Mouse (Mus musculus): ENCODE results near the gene Tex35.

Gene Tex35

DNA sequence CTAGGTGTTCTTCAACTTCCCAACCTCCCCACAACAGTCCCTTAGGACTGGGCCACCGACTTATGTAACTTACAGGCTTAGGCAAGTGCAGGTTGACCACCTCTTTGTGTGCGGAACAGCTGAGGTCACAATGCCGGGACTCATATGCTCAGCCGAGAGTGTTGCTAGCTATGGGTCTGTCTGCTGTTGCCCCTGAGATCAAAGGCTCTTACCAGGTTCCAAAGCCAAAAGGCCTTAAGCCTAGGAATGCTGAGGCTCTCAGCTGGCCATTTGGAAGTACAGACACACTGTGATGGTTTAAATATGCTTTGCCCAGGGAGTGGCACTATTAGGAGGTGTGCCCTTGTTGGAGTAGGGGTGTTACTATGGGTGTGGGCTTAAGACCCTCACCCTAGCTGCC is at the start of gene Tex35:
Gene Tex35 (minus strand): TSS at position 101 of the 400 bp plus-strand sequence.
- DNase-seq (ENCODE audit: low read depth) = no peak

DNA sequence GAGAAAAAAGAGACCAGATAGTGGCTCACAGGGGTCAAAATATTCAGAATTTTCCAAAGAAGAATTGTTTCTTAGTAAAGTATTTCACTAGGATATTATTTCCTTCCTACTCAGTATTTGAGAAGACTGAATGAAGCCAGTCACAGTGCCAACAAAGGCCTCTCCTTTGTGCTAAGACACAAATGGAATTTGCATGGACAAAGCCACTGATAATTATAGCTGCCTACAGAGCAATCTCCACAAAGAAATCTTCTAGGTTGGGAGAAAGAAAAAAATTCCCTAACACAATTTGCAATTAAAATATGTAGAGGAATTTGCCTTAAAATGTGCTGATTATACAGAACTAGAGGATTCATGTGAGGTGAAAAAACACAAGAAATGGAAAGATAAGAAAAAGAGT is 45.3 kb upstream of the Tex35 start:
- DNase-seq (ENCODE audit: low read depth) = no peak

DNA sequence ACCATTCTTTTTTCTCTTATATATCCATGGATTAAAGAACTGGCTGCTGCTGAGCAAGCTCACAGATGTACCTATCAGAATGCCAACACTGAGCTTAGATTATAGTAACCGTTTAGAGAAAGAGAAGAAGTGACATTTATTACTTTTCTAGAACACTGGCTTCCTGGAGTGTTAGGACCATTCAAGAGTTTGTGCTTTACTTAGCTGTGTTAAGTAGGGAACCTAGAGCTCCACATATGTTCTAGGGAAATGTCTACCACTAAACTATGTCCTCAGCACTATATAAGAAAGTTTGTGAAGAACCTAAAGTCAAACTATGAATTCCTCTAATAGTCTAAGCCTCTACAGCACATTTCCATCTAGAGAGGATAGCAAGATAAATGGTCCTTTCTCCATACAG is 41.6 kb upstream of the Tex35 start:
- DNase-seq (ENCODE audit: low read depth) = no peak

DNA sequence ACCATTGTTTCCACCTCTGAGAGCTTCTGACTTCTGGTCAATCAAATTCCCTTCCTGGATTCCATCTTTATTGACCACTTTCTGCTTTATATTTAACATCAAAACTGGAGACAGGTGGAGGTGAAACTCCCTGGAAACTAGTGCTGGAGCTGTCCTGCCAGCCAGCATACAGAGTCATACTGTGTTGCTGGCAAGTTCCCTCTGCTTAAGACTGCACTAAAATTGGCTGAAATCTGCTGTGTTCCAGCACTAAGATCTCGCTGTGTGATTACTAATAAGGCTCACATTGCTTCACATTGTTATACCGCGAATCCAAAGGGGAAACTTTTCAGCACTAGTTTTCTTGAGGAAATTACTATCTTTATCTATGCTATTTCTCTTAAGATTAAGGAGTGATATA is 36.1 kb upstream of the Tex35 start:
- no peak for DNase-seq (ENCODE audit: low read depth)

DNA sequence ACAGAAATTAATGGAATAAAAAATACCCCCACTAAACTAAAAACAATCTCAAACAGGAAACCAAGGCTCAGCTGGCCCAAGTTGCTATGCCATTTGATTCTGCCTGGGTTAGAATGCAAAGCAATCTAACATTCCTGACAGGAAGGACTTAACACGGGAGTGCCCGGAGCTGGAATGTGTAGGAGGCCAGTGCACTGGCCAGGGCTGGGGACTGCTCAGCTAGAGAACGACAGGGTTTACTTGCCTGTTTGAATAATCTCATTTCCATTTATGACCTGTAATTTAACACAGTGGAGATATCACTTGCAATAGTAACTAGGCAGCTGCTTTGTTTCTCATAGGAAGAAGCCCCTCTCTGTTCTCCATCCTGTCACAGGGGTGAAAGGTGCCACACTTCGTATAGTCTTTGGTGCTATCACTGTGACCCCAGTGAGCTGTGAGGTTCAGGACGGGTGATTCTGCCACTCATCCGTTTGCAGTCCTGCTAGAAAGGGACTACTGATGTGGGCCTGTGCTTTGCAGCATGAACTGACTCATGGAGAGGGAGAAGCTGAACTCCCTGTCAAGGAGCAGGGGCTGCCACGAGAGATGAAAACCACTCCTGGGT is 34.9 kb upstream of the Tex35 start:
- no peak for DNase-seq (ENCODE audit: low read depth)

DNA sequence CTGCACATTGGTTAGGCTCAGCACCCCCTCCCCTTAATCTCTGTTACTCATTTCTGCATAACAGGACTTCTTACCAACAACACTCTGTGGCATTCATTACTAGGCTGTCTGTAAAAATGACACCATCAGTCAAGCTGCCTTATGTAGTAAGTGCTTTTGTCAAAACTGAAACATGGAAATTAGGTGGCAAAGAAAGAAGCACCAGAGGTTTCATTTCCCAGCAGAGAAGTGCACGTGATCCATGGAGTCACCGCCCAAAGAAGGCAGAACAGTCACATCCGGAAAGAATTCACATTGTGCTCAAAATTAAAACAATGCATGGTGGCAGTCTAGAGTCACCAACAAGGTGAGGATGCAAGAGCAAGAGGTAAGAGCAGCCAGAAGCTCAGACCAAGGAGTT is 32.5 kb upstream of the Tex35 start:
- no peak for DNase-seq (ENCODE audit: low read depth)

DNA sequence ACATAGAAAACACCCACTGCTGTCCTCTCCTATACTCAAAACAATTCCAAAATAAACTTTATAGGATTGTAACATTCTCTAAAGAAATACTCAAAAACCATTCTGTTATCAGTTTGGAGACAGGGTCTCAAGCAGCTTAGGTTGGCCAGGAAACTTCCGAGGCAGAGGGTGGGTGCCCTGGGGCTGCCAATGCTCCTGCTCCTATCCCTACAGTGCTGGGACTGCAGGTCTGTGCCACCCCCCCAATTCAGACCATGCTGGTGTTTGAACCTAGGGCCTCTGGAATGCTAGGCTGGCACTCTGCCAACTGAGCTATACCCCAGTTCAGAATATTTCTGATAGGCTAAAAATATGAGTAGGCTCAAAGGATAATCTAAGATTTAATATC is 29.4 kb upstream of the Tex35 start:
- DNase-seq (ENCODE audit: low read depth) = no peak

DNA sequence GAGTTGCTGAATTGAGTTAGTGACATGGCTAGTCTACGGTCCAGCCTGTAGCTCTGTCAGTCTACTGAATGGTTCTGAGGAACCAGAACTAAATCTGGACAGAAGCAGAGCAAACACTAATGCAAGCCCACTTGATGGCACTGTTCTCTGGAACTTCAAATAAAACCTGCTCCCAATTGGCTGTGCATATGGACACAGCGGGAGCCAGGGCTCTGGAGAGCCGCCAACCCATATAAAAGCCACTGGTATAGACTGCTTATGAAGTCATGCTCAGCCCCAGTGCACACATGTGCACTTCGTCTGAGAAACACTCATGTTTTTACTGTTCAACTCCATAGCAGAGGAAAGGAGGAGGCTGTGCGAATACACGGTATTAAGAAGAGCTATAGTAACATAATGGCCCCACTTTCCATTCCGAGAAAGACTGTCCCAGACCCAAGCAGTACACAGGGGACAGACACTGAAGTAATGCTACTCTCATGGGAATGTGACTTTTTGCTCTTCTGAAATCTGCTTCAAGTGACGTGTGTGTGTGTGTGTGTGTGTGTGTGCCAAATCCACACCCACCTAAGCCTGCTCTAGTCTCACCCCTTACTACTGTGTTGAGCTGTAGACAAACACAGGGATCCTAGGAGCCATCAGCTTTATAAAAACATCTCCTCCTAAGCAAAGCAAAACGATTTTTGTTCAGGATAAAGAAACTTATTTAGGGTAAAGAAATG is 28.8 kb upstream of the Tex35 start:
- no peak for DNase-seq (ENCODE audit: low read depth)

DNA sequence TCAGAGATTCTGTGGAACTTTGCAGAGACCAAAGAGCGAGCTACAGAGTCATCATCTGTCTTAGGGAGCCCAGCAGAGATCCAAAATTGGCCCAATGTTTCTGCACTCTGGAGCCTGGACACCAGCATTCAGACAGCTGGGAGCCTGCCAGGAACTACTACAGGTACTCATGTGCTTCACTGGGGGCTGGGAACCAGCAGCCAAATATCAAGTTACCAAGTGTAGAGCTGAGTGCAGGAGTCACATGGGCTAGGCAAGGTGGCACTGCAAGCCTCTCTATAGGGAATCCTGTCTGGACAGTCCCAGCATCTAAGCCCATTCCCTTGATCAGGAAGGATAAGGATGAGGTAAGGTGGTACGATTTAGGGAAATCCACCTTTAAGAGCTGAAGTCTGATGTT is 19.7 kb upstream of the Tex35 start:
- no peak for DNase-seq (ENCODE audit: low read depth)

DNA sequence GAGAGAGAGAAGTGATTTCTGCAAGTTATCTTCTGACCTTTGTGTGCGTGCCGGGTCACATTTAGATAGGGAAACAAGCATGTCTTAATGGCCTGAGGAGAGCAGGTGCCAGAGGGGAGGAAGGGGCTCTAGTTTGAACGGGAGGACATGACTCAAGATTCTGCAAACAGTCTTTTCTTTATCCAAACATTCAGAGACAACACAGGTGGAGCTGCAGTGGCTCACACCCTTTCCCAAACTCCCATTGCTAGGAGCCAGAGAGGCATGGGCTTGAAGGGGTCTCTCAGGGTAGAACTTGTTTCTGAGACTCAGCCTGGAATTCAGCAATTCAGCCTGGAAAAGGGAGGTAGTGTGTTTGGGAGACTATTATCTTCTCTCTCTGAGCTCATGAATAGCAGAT is 15.4 kb upstream of the Tex35 start:
- no peak for DNase-seq (ENCODE audit: low read depth)

DNA sequence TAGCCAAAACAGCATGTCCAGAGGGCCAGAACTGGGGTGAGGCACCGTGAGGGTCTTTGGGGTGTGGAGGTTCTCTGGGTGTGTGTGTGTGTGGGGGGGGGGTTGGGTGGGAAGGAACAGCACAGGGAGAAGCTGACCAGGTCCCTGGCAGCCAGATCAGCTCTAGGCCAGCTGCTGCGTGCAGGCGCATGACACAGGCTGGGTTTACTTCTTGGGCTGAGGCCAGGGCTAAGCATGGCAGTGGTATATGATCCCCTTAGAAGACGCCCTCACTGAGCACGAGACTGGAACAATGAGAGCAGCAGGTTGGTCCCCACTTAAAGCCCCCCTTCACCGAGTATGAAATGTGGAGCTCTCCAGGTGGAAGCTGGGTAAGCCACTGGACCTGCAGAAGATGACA is 10.7 kb upstream of the Tex35 start:
- DNase-seq (ENCODE audit: low read depth) = no peak

DNA sequence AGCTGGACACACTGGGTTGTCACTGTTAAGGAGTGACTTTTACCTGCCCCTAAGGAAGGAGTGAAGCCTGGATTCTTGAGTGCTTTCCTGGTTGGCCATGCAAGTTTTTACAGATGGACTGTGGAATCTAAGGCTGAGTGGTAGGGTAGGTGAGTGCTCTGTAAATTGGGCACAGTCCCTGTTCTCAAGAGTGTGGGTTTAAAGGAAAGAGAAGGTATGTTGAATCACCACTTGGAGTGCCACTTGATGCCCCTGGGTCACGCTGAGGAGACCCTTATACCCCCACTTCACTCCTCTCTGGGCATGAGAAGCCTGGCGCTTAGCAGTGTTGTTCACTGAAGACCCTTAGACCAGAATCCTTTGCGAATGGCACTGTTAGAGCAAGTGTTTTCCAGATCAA is 9.0 kb upstream of the Tex35 start:
- no peak for DNase-seq (ENCODE audit: low read depth)

DNA sequence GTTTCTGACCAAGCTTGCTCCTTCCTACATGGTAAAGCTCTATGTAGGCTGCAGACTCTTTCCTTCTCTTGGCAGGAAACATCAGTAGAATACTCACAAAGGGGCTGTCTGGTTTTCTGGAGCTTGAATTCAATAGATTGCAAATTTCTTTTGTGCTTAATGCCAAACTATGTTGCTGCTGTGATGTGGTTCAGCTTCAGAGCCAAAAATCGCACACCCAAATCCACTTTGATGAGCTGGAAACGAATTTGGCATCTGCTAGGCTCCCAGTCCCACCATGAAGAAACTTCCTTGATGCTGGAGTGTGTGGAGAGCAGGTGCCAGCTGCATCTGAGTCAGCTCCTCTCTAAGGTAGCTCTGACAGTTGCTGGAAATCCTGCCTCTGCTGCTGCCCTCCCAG is 6.0 kb upstream of the Tex35 start:
- no peak for DNase-seq (ENCODE audit: low read depth)

DNA sequence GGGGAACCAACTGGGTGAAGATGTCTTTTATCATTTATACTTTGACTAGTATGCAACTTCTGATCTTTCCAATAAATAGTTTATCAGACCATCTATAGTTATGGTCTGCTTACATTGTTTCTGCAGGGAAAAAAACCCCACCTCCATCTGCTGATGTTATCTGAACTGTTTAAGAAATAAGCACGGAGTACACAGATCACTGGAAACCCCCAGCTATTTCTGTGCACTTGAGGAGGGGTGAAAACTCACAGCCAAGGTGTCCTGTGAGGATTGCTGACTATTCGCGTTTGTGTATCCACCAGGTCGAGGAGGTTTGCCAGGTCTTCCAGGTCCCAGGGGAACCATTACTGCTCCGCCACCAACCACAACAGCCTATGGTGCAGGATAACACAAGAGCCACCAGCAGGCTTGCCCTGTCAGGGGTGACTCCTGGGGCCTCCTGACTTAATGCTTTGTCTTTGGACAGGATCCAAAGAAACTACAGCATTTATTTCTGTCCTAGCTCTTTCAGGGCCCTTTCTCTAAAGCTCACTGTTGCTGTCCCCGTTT is 1.9 kb upstream of the Tex35 start:
- no peak for DNase-seq (ENCODE audit: low read depth)

DNA sequence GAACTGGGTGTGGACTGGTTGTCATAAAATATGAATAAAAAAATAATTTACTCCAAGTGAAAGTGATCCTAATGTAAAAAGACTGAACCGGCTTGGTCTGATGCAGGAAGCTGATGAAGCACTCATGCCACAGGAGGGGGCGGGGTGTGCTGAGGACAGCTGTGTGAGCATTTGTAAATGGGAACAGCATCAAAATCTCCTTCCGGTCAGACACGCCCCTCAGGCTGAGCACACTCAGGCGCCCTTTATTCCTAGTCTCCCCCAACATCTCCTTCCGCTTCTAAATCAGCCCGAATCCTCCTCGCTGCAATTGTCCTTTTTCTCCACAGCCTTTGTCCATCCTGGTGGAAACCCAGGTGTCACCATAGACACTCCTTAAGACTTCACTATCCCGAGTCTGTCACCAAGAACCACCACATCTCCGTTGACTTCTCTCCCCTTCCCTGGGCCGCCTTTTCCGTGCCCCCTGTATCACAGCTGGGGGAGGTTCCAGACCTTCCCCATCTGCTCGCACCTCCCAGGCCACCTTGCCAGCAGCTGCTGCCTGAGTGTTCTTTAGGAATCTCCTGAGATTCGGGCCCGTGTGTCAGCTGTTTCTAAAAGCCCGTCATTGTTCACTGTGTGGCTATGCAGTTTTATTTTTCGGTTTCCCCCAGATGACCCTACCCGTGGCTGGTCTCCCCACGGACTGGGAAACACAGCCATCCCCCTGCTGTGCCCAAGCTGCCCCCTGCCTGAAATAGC is 7.2 kb downstream of the Tex35 start:
- peak; percentile 24 for DNase-seq (ENCODE audit: low read depth)

DNA sequence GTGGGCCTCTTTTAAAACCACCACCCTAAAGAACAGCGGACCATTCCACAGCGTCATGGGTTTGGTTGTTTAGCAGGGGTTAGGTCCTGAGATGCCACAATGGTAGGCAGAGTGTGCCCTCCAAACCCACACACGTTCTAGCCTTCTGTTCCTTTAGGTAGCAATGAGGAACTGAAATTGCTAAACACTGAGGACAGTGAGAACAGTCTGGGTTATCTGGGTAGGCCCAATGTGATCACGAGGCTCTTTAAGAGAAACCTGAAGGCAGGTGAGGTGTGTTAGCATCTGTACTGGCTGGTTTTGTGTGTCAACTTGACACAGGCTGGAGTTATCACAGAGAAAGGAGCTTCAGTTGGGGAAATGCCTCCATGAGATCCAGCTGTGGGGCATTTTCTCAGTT is 12.9 kb downstream of the Tex35 start:
- DNase-seq (ENCODE audit: low read depth) = no peak

DNA sequence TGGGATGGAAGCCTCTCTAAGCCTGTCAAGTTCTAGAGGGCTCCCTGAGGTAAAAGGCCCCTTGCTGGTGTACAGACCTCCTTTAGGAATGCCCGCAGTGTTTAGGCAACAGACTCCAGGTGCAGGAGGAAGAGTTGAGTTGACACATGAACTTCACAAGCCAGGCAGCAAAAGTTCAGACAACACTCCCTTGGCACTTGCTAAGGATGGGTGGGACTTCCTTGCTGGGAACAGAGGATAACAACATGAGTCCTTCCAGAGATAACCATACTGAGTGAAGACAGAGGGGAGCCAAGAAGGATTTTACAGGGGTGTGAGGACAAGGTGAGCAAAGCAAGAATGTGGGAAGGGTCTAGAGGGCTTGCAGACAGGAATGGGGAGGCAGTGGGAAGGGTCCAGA is 15.9 kb downstream of the Tex35 start:
- no peak for DNase-seq (ENCODE audit: low read depth)

DNA sequence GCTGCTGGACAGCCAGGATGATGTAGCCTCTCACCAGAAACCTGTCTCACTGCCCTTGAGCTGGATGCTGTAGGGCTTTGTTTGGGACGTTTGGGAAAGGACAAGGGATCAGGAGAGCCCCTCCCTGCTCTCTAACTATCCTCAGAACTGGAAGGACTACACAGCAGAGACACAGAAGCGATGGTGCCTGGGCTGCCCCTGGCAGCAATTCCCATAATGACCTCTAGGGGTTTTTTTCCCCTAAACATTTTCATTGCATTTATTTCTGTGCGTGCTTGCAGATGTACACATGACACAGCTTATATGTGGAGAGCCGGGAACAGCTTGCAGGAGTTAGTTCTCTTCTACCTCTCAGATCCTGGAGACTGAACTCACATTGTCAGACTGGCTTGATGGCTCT is 16.3 kb downstream of the Tex35 start:
- DNase-seq (ENCODE audit: low read depth) = no peak

DNA sequence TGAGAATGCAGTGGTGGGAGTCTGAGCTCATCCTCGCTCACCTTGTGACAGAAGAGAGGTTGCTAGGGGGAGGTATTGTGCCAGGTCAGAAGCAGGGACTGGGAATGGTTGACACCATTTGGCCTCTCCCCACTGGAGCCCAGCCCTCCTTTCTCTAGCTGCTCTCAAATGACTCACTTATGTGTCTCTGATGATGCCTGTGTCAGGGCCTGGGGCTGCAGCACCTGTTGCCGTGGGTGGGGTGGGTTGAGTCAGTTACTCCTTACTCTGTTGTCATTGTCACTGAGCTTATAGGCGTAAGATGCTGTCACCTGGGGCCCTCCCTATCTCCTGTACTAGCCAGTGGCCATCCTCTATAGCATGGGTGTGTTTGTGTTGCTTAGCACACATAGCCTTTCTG is 17.6 kb downstream of the Tex35 start:
- DNase-seq (ENCODE audit: low read depth) = no peak

DNA sequence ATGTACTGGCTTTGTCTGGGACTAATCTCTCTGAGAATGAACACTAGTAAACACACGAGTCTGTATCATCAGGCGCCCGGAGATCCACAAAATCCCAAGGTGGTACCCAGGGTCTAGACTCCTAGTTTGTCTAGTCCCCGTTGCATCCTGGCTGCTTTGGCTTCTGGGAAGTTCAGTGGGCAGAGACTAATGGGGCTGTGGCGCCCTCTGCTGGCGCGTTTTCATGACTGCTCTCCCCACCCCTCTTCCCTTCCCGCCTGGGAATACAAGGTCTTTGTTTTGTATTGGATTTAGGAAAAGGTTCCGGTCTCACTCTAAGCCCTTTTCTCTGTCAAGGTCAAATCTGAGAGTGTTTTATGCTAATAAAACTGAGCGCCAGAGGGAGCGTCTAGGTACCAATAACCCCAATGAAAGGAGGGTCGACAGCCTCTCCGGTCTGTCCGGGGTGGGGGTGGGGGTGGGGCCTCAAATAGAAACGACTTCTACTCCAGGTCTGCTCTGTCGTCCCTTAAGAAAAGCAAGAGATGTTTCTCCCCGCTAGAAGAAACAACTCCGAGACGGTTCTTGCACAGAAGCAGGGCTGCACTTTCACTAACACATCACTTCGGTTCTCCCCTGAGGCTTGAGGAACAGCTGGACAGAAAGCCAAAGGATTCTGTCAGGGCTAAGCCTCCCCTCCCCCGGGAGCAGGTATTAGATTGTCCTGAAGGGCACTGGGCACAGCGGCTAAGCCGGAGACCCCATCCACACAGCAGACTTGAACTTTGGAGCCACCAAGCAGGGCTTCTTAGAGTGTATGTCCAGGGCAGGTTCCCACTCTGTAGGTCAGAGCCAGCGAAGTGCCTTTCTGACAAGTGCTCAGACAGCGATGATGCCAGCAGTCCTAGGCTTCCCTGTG is 22.1 kb downstream of the Tex35 start:
- DNase-seq (ENCODE audit: low read depth) = peak; percentile 22

DNA sequence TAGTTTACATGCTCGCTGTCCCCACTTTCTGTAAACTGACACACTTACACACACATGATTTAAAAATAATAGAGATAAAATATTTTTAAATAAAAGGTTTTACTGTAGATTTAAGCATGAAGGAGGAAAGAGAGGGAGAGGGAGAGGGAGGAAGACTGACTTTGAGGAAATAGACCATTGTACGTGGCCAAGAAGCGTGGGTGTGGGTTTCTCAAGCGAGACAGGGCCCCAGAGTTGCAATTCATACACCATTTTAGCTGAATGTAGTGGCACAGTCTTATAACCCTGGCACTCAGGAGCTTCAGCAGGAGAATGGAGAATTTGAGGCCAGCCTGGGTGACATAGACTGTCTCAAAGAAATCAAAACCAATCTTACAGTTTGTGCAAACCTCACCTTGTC is 25.5 kb downstream of the Tex35 start:
- no peak for DNase-seq (ENCODE audit: low read depth)

DNA sequence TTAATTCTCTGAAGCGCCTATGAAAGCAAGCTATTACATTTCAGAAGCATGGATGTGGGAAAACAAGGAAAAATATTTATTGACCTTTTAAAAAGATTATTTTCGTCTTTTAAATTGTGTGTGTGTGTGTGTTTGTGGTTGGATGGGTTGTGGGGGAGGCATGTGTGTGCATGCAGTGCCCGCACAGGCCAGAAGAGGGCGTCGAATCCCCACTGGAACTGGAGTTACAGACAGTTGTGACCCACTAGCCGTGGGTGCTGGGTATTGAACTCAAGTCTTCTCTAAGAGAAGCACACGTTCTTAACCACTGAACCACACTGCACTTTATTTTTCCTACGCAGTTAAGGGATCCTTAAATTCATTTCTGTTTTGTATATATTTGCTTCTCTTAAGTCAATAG is 26.5 kb downstream of the Tex35 start:
- DNase-seq (ENCODE audit: low read depth) = no peak
